Mouse (Mus musculus) ES-E14 (cell line): ENCODE results near the gene Mgst2.

Source experiments
- CHD2 ChIP-seq: IDR thresholded peaks from 2 replicates; pipeline ENCODE4 v1.6.1; 2014; ENCODE audit warnings: mild to moderate bottlenecking, low read depth, low read length, inconsistent platforms
- HCFC1 ChIP-seq: IDR thresholded peaks from 2 replicates; pipeline ENCODE4 v1.6.1; 2012; ENCODE audit warnings: low read length, inconsistent platforms, borderline replicate concordance; ENCODE audit not compliant: insufficient read depth
- MAFK ChIP-seq: IDR thresholded peaks from 2 replicates; pipeline ENCODE4 v1.6.1; 2014; ENCODE audit warnings: mild to moderate bottlenecking, low read depth, low read length, inconsistent platforms; ENCODE audit not compliant: insufficient read depth
- ZC3H11A ChIP-seq: IDR thresholded peaks from 2 replicates; pipeline ENCODE4 v1.6.1; 2012; ENCODE audit warnings: low read depth, mild to moderate bottlenecking, inconsistent platforms, low read length, borderline replicate concordance
- ZNF384 ChIP-seq: IDR thresholded peaks from 2 replicates; pipeline ENCODE4 v1.6.1; 2012; ENCODE audit warnings: low read depth, low read length, inconsistent platforms

- TF ChIP-seq CHD2 (no peak), ZC3H11A (no peak), MAFK (no peak), ZNF384 (no peak), HCFC1 (no peak)
Measured at GRCm38 (mm10) chr3:51702701-51703286, 42.6 kb downstream of the Mgst2 start.
